Mouse (Mus musculus) ovary, postnatal 10 days (tissue): ENCODE data around the gene Cdh24.

Experiments
- DNase-seq: peaks from one replicate; pipeline ENCODE4 v3.0.0; 2022; ENCODE audit warnings: low spot score

The Cdh24 gene

DNA sequence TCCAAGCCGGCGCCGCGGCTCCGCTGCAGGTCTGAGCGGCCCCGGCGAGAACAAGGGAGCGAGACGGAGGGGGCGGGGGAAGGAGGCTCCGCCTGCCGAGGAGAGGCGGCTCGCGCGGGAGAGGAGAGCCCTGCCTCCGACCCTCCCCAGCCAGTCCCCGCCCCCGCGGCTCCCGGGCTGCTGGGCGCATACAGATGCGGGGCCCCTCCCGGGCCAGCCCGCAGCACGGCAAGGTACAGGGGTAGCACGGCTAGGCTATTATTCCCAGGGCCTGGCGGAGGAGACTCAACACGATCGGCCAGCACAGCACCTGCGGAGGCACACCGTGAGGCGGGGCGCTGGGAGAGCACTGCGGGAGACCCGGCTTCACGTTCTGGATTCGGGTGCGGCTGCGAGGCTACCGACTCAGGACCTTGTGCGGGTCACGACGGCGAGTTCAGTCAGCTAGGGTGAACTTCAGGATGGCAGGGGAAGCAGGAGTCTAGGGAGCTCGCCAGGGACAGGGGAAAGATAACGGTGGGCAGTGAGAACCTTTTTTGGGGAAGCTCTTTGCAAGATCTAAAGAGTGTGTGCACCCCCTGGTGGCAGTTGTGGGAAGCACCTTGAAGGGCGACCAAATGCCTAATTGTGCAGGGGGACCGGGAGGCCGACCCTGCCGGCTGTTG, at the start of gene Cdh24:
Gene Cdh24, minus strand, starts transcription at position 60 of the 665 bp plus-strand sequence.
- peak; percentile 82 for DNase-seq

DNA sequence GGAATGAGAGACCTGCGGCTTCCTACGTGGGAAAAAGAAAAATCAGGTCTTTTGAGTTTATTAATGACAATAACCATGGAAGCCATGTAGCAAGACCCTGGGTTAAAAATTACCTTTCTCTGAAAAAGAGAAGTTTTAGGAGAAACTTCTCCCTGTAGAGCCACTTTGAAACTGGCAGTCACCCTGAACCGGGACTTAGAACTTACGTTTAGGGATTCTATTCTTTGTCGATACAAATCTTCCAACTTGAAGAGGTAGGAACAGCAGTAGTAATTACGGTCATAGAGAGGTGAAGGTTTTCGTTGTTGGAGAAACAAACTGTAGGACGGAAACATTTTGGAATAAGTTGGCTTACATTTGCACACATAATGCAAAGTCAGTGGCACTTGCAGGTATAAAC, 46.1 kb upstream of the Cdh24 start:
- DNase-seq: no peak

DNA sequence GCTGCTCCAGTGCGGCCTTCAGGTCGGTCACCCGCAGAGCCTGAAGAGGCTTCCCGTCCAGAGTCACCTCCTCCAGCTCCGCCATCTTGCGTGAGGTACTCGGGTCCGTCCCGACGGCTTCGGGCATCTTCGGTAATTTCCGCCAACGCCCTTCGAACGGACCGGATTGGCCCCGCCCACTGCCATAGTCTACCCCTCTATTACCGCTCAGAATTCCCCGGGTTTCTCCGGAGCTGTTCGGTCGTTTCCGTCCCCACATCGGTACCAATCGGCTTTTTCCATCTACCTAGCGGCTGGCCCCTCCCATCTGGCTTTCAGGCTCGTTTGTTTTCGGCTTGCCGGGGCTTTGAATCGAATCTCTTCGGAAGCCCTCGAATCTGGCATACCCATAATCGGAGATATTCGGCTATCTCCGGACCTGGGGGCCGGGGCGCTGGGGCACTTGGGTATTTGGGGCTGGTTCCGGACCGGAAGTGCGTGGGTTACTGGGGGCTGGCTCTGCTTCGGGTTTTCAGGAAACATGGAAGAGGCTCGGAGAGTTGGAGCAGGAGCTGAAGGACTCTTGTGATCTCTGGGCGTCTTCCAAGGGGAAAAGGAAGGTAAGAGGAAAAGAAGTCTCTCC, 45.5 kb upstream of the Cdh24 start, which contains the start of gene Acin1:
Gene Acin1, minus strand, starts transcription at position 410 of the 622 bp plus-strand sequence.
- DNase-seq: peak; percentile 100

DNA sequence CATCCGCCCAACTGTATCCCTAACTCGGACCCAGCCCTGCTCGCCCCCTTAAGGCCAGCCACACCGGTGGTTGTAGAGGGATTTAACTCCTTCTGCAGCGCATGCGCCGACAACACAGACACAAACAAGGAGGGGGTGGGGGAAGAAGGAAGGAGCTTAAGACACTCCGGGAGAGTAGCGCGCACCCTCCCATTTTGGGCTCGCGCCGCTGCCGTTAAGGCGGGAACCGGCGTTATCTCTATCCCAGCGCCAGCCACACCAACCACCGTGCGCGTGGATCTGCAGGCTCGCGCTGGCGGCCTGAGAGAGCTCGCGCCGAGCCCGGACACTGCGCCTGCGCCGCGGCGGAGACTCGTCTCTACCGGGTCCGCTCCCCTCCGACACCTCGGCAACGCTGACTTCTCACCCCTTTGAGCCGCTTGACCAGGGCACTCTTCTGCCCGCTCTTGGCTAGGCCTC, 44.9 kb upstream of the Cdh24 start, which contains the start of gene 1700123O20Rik:
Gene 1700123O20Rik, plus strand, starts transcription at position 154 of the 459 bp plus-strand sequence.
- DNase-seq: no peak

DNA sequence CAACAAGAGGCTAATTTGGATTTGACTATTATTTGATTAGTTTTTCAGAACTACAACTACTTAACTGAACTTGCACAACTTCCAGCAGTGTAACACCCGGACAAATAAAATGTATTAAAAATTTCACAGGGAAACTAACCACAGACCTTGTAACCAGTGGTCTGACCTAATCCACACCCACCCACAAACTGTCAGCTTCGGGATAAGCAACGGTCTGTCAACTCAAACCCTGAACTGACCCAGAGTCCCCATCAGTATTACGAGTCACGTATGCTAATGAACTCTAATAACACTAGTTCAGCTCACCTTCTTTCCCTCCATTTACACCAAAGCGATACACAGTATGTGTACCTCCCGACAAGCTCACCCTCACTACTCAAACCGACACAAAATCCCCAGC, 44.3 kb upstream of the Cdh24 start:
- no peak for DNase-seq

DNA sequence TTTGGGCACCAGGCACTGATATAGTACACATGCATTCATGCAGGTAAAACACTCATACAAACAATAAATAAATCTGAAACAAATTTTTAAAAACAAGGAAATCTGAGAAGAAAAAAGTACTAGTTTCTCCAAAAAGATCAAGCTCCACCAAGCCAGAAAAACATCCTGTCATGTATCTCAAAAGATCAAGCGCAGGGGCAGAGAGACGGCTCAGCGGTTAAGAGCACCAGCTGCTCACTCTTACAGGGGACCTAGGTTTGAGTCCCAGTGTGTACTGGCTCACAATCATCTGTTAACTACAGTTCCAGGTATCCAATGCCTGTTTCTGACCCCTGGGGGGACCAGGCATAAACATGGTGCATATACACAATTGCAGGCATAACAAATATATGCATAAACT, 41.2 kb upstream of the Cdh24 start:
- DNase-seq: no peak

DNA sequence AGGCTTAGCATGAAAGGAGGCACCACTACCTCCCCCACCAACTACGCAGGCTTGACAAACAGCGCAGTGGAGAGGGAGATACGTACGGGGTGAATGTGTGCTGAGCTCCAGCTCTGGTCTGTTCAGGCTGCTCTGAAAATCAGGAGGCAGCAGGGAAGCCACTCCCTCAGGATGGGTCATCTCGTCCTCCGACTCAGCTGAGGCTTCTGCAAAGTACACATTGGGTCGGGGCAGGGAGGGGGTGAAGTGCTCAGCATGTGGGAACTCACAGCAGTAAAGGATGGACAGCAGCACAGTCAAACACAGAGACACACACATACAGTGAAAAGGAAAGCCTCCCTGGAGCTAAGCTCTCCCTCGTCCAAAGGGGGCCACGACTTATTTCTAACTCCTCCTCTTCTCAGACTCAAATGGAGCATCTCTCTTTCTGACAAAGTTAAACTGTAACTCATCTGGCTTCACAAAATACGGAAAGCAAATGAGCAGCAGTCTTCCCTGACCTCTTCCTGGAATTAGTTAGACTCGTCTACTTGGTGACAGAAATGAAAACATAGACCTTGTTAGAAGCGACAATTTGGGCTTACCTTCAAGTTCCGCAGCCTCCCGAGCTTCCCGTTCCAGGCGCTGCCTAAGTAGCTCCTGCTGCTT, 37.6 kb upstream of the Cdh24 start:
- DNase-seq: no peak

DNA sequence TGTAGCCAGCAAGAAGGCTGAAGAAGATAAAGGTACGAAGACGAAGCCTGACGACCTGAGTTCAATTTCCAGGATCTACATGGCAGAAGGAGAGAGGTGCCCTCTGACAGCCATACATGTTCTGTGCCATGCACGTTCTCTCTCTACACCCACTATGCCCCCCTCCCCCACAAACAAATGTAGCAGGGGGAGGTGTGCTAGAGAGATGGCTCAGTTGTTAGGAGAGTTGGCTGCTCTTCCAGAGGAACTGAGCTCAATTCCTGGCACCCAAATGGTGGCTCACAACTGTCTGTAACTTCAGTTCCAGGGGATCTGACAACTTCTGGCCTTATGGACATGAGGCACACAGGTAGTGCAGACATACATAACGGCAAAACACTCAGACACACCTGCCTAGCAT, 35.1 kb upstream of the Cdh24 start:
- DNase-seq: no peak

DNA sequence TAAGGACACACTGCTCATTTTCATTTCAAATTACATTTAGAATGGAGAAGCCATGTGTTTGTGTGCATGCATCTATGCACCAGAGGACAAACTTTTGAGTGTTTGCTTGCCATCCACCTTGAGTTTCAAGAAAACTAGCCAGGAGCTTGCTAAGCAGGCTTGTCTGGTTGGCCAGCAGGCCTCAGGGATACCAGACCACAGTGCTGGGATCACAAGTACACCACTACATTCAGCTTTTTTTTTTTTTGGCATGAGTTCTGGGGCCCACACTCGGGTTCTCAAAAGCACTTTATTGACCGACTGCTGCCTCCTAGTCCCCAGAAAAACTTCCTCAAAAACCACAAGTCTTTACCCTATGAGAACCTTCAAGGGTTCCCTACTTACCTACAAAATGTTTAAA, 33.2 kb upstream of the Cdh24 start:
- no peak for DNase-seq

DNA sequence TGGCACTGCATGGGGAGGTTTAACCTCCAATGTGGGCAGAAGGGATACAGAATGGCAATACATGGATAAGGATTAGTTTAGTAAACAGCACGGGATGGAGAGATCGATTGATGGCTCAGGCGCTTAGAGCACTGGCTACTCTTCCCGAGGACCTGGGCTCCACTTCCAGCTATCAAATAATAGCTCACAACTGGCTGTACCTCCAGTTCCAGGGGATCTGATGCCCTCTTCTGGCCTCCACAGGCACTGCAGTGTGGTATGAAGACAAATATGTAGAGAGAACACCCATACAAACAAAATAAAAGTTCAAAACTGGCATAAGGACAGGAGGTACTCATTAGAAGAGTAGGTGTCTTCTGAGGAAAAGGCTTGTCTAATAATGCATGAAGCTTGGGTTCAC, 28.2 kb upstream of the Cdh24 start:
- no peak for DNase-seq

DNA sequence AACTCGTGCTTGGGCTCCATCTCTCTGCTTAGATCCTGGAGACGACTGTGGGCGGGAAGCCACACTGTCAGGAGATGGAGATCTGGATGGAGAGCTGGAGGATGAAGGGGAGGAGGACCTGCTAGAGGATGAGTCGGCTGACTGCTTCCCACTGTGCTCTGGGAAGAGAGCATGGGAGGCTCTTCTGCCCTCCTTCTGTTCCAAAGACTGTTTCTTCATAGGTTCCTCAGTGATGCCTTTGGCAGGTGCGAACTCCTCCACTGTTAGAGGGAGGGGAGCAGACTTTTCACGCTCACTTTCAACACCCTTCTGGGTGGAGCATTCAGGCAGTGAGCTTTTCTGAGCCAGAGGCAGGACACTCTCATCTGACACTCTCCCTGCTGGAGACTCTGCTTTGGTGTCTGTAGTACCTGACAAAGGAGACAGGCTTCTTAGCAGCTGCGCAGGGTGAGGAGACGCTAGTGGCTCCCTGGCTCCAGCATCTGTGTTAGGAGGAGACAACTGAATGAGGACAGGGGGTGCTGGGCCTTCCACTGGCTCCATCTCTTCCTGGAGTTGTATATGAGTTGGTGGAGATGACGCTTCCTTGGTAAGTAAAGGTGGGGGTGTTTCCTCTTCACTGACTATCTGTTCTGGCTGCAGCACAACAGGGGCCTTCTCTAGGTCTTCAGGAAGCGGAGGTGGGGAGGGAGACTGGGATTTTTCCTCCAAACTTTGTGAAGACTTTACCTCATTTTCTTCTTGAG, 23.5 kb upstream of the Cdh24 start:
- no peak for DNase-seq

DNA sequence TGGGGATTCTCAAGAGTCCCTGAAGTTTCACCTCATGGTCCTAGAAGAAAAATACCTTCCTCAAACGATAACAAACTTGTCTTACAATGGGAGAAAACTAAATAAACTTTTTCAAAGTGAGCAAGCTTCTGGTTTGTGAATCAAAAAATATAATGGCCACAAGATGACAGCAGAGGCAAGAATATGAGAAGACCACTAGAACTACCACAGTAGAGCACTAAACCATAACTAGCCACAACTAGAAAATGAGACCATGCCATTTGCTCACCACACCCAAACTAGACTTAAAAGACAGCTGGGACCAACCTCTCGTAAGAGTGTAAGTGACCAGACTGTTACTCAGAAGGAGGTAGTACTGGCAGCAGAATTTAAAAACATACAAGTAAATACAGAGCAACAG, 18.8 kb upstream of the Cdh24 start:
- DNase-seq: no peak

DNA sequence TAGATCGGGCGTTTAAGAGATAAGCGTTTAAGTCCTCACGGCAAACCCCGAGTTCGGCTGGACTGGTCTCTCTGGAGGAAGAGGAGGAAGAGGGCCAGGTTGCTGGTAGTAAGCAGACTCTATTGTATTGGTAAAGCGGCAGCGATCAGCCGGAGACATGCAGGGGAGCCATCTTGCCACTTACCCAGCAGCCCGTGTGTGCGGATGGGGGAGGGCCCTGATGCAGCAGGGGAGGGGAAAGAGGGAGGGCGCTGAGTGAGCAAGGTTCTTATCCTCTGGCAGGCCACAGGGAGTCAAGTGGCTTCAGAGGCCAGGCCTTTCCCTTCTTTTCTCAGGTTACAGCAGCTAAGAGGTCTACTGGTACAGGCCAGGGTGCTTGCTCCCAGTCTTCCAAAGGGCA, 12.3 kb upstream of the Cdh24 start:
- peak; percentile 57 for DNase-seq

DNA sequence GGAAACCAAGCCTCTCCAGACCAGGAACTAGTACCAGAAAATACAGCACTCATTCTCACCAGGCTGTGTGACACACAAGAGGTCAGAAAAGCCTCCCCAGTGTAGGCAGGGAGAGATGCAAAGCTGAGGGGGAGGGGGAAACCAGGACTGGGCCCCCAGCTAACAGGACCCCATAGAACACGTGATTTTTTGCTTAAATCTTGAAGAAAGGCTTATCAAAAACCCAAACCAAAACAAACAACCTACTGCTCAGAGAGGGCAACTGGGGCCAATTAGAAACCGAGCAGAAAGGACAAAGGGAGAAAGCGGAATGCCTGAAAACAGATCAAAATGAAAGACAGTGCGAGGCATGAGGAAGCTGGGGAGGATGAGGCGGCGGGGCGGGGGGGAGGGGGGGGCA, 11.6 kb upstream of the Cdh24 start:
- no peak for DNase-seq

DNA sequence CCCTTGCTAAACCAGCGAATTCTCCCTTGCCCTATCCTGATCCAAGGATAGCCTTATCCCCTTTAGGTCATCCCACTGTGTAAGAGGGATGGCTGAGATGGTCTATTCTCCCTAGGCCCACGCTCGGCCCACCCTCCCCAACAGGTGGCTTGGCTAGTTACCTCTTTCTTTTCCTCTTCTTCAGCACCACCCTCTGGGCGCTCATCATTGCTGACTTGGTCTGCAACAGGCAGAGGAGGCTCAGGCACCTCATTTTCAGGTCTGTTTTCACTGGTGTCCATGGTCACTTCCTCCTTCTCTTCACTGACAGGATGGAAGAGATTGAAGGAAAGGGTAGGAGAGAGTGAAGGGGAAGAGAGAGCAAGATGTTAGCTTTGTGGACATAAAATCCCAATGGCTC, 10.4 kb upstream of the Cdh24 start:
- no peak for DNase-seq

DNA sequence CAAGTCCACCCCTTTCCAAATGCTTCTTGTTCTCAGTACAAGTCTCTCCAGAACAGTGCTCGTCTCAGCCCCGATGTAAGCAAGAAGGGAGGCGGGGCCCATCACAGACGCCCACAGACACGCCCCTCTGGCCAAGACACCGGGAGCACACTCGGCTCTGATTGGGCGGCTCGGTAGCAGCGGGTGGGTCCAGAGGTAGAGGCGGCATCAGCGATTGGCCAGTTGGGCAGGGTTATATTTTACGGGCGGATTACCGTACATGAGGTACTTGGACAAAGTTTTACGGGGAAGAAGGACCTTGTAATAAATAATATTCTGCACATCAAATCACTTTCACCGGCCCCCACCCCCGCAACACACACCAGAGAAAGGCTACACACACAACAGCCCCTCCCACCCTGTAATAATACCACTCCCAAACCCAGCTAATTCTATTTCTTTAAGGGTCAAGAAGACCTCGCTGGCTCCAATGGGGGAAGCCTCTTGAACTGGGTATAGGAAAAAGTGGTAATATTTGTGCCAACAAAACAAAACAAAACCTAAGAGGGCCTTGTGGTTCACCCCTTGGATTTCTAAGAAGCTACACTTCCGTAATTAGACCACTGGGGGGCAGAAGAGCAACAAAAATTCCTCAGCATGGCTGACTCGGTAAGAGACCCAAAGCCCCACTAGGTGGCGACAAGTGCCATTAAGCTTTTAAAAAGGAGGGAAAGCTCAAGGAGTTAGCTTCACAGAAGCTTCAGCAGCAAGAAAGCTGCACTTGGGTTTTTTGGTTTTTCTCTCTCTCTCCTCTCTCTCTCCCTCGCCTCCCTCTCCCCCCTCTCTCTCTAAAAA, 9.7 kb upstream of the Cdh24 start:
- peak; percentile 47 for DNase-seq

DNA sequence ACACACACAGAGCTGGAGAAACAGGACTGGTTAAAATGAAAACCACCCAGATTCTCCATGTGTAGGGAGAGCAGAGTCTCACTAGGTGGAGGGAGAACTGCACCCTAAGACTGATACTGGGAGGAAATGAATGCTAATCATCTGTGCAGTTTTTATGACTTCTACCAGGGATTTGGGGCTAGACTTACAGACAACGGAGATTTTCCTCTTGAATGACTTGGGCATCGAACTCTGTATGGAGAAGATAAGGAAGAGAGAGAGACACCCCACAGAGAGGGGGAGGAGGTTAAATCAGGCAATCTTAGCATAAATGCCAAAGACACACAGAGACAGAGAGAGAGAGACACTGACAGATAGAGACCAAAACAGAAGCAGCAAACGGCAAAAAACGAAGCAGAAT, 6.7 kb upstream of the Cdh24 start:
- DNase-seq: no peak

DNA sequence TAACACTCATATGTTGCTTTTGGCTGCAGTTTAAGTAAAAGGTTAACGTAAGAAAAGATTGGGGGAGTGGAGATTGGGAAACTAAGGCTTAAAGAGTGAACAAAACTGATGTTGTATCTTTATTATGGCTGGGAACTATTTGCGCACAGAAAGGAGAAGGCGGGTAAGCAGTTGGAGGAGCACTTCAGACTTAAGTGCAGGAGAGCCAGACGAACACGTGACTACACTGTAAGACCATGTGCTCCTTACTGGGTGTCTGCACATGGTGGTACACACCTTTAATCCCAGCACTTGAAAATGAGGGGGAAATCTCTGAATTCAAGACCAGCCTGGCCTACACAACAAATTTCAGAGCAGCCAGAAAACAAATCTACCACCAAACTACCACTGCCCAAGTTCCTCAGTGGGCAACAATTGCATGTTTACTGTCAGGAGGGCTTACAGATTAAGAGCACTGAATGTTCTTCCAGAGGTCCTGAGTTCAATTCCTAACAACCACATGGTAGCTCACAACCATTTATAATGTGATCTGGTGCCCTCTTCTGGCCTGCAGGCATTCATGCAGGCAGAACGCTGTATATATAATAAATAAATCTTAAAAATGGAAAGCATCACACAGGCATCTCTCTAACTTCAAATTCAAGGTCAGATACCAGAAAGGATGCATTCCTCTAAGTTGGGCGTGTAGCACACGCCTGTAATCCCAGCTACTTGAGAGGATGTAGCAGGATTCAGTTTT, 5.9 kb upstream of the Cdh24 start:
- DNase-seq: no peak

DNA sequence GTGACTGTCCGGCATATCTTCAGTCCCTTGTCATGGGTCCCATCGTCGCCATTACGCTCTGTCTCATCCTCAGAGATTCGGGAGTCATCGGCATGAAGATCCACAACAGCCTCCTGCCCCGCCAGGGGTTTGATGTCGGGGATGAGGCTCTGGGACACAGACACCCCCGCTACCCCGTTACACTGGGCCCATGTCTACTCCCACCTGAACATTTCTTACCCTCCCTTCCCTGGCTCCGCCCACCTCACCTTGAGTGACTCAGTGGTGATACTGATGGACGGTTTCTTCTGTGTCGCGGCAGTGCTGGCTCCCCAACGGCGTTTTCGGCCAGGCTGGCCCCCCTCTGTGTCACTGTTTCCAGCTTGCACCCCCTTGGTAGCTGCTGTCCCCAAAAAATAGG, 5.3 kb upstream of the Cdh24 start:
- DNase-seq: no peak

DNA sequence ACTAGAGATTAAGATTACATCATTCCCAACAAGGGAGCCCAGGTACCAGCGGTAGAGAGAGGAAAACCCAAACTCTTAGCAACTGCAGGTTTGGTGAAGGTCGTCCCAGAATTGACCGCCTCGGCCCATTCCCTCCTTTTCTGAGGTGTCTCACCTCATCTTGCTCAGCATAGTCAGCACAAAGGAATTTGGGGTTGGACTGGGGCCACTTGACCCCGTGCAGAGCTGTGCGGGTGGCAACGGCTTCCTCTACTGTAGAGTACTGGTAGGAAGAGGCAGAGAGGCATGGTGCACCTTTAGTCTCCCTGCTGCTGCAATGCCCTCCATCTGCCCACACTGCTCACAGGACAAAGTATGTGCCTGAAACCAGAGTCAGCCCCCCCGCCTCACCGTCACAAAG, 3.1 kb upstream of the Cdh24 start:
- DNase-seq: no peak

DNA sequence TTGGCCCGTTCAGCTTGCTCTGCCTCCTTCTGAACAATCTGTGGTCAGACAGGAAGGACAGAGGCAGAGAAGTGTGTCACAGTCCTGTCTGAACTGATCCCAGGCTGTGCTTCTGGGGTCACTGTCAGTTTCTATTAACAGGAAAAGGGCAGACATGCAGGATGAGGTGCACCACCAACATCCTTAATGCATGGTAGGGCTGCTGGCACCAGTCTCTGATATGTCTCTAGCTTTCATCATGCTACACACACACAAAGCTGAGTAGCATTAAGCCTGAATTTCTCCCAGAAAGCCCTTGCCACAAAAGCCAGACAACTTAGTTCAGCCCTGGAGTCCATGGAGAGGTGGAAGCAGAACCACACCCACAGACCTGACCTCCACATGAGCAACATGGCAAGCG, 1.8 kb upstream of the Cdh24 start:
- no peak for DNase-seq
